Mouse (Mus musculus): ENCODE measurements at regions not wholly inside any gene's neighbourhood (a gene's known extent, or its start where the extent isn't known, plus 50 kb on each side); places are given as distances from the start of the nearest gene placed in this dataset.

GRCm38 (mm10) chr10:66187038-66187437, 908.9 kb upstream of the Jmjd1c start:
- no peak for TF ChIP-seq CTCF (IDR thresholded peaks at IDR 0.05; ENCODE audit: control insufficient read depth, insufficient read depth, insufficient read length)
- TF ChIP-seq MYOD1 (IDR thresholded peaks at IDR 0.05; ENCODE audit: control insufficient read depth, insufficient read length, low read depth) = no peak
- no peak for TF ChIP-seq MYOG (IDR thresholded peaks at IDR 0.05; ENCODE audit: control insufficient read depth, extremely low read depth, insufficient read length)
